ENCODE assay signal across 9 mouse cellular contexts in genomic region chr17:12759646-12760074, GRCm38 (mm10). TPM values are rescaled to one million over a fixed set of nuclear protein-coding genes. Genes with fewer than 3 reads are reported as not detected.
DNase-seq lines count a peak whose midpoint lies in the region; ATAC-seq and TF ChIP-seq lines count a peak whose summit lies in the region.
"Had no signal": no experiment of that assay in that cellular context is flagged by ENCODE, and none has a peak within 500 bp of the region (broad histone marks: within the 10 kb centered on the region; RNA-seq: fewer than 3 reads in every experiment).

No protein-coding gene starts in this region.

- intact Hi-C loops in heart, postnatal 25 days (cut with DNase I) = loop anchor here (2.0 kb wide), 3 partner anchors 33 to 51 kb away; no protein-coding TSS in a partner anchor

- H3K4me1 ChIP-seq in lung, embryonic 14.5 days (ENCODE audit: insufficient read depth) = peaks cover 43% of the 10 kb centered on the region
- H3K4me1 ChIP-seq in neural tube, embryonic 15.5 days = peaks cover 38% of the 10 kb centered on the region

- TF ChIP-seq CTCF in lung, embryonic 14.5 days (IDR thresholded peaks at IDR 0.05; ENCODE audit: low read depth) = no peak

- H3K27ac ChIP-seq in lung, embryonic 14.5 days (ENCODE audit: low read depth) = peak overlapping the region; percentile 70; the same call in 1 of the 2 replicates
- 0 out of 2 replicates have a peak overlapping the region, but pooled peaks have one; percentile 9 for H3K27ac ChIP-seq in neural tube, embryonic 15.5 days (replicated peaks)

- 33% methylated on average over 8 of the region's 8 CpGs for WGBS in lung, embryonic 14.5 days
- WGBS in neural tube, embryonic 15.5 days = 44% methylated on average over 8 of the region's 8 CpGs

- H3K4me3 ChIP-seq in lung, embryonic 14.5 days (ENCODE audit: low read depth, low read length) = no peak overlapping the region
- H3K4me3 ChIP-seq in neural tube, embryonic 15.5 days (replicated peaks) = no peak overlapping the region

- no peaks in the 10 kb centered on the region for H3K27me3 ChIP-seq in lung, embryonic 14.5 days (ENCODE audit: insufficient read depth, low read length)
- no peaks in the 10 kb centered on the region for H3K27me3 ChIP-seq in neural tube, embryonic 15.5 days (replicated peaks)

- H3K4me2 ChIP-seq in lung, embryonic 14.5 days = no peak overlapping the region
- H3K4me2 ChIP-seq in neural tube, embryonic 15.5 days = no peak overlapping the region

- peak overlapping the region; percentile 0; the same call in 1 of the 2 replicates for H3K9ac ChIP-seq in lung, embryonic 14.5 days
- no peak overlapping the region; the same call in 1 of the 2 replicates for H3K9ac ChIP-seq in neural tube, embryonic 15.5 days (replicated peaks)

- no peaks in the 10 kb centered on the region for H3K9me3 ChIP-seq in lung, embryonic 14.5 days (ENCODE audit: low read depth, low read length)
- H3K9me3 ChIP-seq in neural tube, embryonic 15.5 days (replicated peaks) = no peaks in the 10 kb centered on the region

- peak; percentile 63 for DNase-seq in lung, embryonic 14.5 days
- DNase-seq in lung, postnatal 14 days = no peak
- DNase-seq in gastrocnemius, adult 8-10 months (ENCODE audit: low spot score in 2 of 2) = peak; percentile 81 to 88
- DNase-seq in heart, postnatal 25 days (ENCODE audit: low spot score) = peak; percentile 62
- DNase-seq in thymus, postnatal 4 days = no peak
- DNase-seq in left cerebral cortex, adult 9 months (ENCODE audit: low spot score in 2 of 2) = no peak
- DNase-seq: thymus, postnatal 36 days had no signal

- ATAC-seq in lung, embryonic 14.5 days (ENCODE audit: insufficient read depth) = peak; percentile 38; the same call in 1 of the 2 replicates
- no peak for ATAC-seq in neural tube, embryonic 15.5 days (ENCODE audit: low FRiP score)
- no peak; the same call in 1 of the 2 replicates for ATAC-seq in megakaryocyte progenitor cell, adult 5-6 weeks (replicated peaks; ENCODE audit: poor library complexity)

- peaks cover 76% of the 10 kb centered on the region for H3K36me3 ChIP-seq in lung, embryonic 14.5 days (ENCODE audit: insufficient read depth)
- no peaks in the 10 kb centered on the region for H3K36me3 ChIP-seq in neural tube, embryonic 15.5 days

RNA-seq across cellular contexts. Expression of gene Igf2r, which starts 9.8 kb away (rescaled TPM):
- polyA plus RNA-seq in lung, embryonic 14.5 days (2014; fragmentation: Nextera tagmentation; extraction: Ambion mirVana) = 86.6 and 87.0 TPM in 2 replicates
- total RNA-seq in gastrocnemius, adult 8-10 months (2022) = 10 to 100 TPM; 41.4 to 54.3 (median 46.9) TPM
- 100 to 1,000 TPM in 1 of 2 experiments, 10 to 100 TPM in 1; 99.0 to 108 TPM for total RNA-seq in heart, postnatal 25 days (2021)
- 10.1 and 12.6 TPM in 2 replicates for polyA plus RNA-seq in neural tube, embryonic 15.5 days (2015; fragmentation: Nextera tagmentation; extraction: Ambion mirVana)
- total RNA-seq in megakaryocyte progenitor cell, adult 5-6 weeks (2015) = 1.2 and 2.6 TPM in 2 replicates
- total RNA-seq in megakaryocyte progenitor cell, adult 5-6 weeks (2017) = 3.0 and 4.1 TPM in 2 replicates

Comparison
In these comparisons a context has a peak if more than half of its experiments do, and no peak if none do; other contexts are left out.
1. DNase-seq: peak in lung, embryonic 14.5 days (single experiment), gastrocnemius, adult 8-10 months (2 of 2) and heart, postnatal 25 days (single experiment); none in lung, postnatal 14 days (single experiment), thymus, postnatal 4 days (single experiment) and left cerebral cortex, adult 9 months (0 of 2).
2. RNA of gene Igf2r, which starts 9.8 kb away (total RNA-seq): 99.0 to 108 TPM in heart, postnatal 25 days and 41.4 to 54.3 TPM in gastrocnemius, adult 8-10 months; 1.2 to 4.1 TPM in megakaryocyte progenitor cell, adult 5-6 weeks; every median in the first group is over 4 times any median in the second.